Mouse (Mus musculus): ENCODE measurements at regions not wholly inside any gene's neighbourhood (a gene's known extent, or its start where the extent isn't known, plus 50 kb on each side); places are given as distances from the start of the nearest gene placed in this dataset.
A peak's percentile ranks its signal among the peaks of the same experiment; 100 is the strongest.

DNA sequence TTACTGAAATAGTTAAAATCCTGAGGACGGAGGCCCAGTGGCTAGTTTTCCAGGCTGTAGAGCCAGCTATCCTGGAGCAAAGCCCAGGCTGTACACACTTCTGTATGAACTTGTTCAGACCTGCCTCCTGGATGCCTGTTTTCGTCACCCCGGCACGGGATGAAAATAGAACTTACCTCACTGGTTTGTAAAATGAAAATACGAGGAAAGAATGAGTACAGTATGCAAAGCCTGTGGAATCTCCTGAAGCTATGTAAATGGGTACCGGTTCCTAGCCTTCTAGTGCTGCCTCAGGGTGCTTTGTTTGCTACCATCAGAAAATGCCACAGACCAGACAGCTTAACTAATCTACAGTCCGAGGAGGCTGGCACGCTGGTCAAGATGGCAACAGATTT is 276.0 kb upstream of the Cdyl start:
- DNase-seq: peak in 1 of 2 experiments; percentile 24

DNA sequence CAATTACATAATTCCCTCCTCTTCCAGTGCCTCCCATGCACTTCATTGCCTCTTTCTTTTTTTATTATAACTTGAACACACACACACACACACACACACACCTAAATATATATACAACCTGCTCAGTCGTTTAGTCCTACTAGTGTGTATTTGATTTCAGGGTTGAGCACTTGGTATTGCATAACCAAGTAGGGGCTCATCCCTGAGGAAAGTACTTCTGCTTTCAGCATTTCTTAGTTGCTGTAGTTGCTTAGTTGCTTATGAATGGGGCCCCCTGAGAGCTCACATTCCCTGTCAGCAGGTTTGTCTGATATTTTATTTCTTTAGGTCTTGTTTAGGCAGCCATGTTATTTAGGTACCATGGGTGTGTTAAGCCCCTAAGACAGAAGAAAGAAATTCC is 271.3 kb upstream of the Cdyl start:
- DNase-seq: no peak

DNA sequence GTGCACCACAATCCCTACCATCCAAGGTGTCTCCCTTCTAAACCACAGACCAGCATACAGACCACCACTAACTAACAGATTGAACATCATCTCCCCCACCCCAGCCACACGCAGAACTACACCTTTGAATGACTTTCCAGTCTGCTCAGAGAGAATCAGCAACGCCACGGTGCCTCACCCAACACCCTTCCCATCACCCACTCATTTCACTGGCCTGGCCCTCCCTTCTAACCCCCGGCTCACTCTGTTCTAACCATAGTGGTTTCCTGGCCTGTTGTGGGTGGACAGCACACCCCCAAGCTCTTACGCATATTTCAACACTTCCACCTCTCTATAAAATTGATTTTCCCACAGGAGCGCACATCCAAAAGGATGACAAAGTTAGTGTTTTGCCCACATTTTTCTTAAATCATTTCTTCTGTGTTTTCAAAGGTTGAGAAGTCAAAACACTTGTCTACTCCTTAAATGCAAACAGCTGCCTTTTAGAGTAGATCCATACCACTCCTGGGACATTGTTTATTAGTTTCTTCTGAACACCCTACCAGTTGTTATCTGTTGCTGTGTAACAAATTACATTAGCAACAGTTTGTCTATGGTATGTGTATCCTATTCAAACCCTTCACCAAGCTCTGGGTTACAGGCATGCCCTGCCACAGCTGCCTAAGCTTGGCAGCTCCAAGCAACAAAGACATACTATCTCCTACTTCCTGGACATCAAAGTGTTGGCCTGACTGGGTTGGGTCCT is 269.7 kb upstream of the Cdyl start:
- DNase-seq: no peak

DNA sequence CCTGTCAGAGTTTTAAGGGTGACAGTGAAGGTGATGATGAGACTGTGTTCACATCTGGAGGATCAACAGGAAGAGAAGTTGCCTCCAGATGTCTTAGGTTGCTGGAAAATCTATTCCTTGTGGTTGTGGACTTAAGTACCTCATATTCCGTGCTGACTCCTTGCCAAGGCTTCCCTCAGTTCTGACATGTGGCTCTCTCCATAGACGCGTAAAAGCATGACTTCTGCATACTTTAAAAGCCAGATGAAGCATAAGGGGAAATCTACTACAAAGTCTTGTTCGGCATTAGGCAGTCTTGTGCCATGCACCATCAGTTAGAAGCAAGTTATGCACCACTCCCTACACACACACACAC is 269.1 kb upstream of the Cdyl start:
- no peak for DNase-seq

DNA sequence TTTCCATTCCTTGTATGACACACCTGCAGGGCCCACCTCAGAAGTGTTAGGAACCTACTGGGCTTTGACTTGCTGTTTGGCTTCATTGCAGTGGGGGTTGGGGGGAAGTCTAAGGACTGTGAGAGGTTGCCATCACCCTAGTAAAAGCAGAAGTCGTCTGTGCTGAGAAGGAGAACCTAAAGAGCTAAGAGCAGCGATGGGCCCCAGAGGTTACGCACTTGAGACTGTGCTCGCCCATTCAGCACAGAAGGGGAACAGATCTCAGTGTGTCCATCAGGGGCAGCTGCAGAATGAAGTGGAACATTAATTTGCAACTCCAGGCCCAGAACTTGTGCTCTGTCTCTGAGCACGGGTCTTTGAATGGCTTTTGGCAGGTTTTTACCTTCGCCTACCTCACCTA is 267.5 kb upstream of the Cdyl start:
- DNase-seq: no peak

DNA sequence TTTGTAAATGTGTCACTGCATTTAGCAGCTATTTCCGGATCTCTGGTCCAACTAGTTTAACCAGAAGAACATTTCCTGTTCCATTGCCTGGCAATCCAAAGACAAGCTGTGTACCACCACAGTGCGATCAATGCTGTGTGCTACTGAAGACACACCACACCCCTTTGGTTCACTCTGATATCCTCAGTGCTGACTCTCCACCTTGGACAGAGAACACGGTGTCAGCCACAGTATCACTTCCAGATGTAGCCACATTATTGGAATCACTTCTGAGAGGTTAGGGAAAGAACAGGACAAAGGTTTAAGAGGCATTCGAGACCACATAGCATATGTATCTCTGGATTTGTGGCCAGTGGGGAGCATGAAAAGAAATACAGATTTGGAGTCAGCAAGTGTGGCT is 264.4 kb upstream of the Cdyl start:
- DNase-seq: no peak

DNA sequence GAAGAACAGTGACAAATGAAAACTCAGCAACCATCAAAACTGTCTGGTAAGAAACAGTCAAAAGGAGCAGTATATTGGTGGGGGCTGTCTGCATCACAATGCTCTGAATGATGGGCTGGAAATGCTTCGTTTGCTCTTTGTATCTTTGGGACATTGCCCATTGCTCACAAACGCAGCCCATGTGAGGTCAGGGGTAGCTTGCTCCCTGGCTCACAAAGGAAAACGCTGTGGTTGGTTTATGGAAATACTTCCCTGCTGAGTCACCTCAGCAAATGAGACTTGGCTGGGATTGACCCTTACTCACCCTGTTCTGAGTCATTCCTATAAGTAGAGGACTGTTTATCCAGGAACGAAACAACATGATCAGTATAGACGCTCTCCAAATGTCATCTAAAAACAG is 264.0 kb upstream of the Cdyl start:
- DNase-seq: no peak

DNA sequence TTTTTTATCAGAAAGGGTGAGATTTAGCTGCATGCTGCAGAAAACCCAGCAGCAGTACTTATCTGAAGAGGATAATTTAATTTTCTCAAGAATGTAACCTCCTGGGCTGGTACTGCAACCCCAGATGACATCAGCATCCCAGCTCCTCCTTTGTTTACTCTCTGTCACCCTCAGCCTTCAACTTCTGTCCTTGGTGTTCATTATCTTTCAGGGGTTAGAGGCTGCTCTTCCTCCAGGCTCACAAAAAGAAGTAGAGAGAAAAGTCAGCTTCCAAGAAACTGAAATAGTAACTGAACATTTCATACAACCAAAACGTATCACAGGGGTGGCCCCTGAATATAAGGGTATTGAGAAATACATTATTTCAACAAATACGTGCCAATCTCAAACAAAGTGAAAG is 262.5 kb upstream of the Cdyl start:
- DNase-seq: no peak

DNA sequence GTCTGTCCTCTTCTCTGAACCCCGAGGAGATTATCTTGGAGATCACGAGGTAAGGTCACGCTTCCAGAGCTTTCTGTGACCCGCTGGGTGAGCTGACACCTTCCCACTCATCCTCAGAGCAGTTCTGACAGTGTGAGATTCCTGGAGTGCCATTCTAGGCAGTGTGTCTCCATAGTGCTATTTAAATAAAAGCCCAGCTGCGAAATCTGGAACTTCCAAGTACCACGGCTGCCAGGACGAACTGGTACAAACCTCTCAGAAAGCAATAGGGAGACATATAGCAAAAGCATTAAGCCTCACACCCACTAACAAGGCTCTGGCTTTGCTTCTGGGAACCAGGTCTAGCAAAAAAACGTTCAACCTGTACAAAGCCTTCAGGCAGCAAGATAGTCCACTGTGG is 261.4 kb upstream of the Cdyl start:
- DNase-seq: no peak

DNA sequence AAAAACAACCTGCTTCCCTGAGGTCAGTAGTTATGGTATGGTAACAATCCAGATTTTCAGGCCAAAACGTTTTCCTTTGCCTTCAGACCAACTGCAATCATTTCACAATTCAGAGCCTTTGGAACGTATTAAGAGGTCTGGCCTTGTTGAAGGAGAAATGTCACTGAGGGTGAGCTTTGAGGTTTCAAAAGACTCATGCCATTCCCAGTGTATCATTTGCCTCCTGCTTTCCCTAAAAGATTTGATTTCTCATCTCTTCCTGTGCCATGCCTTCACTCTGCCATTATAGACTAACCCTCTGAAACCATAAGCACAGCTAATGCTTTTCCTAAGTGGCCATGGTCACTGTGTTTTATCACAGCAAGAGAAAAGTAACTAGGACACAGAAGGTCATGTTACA is 256.8 kb upstream of the Cdyl start:
- no peak for DNase-seq

DNA sequence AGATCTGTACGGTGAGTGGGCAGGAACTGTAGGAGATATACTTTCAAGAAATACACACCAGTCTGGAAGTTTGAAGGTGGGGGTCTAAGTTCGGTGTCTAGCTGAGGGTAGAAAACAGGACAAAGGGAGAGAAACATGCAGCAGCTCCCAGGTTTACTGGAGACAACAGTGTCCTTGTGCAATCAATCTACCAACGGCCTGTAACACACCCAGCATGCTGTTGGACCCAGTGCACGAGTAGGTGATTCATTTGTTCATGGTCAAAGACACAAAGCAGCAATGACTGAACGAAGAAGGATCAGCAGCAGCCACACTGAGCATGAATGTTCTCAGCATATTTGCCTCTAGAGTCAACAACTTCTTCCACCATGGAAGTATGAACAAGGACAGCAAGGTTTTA is 255.2 kb upstream of the Cdyl start:
- no peak for DNase-seq

DNA sequence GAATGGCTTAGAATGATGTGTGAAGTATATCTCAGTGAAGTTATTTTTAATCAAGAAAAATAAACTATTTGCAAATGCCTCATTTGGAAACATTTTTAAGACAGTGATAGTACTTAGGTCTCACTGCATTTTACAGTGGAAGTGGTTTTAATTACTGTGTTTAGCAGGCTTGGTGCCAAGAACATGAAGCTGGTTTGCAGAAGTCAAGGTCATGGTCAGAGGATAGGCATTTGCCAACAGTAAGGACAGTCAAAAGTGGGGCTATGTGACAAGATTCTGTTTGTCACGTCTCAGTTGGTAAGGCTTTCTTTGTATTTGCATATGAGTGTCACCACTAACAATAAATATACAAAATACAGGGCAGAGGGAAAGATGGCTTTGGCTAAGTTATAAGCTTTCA is 254.2 kb upstream of the Cdyl start:
- no peak for DNase-seq

DNA sequence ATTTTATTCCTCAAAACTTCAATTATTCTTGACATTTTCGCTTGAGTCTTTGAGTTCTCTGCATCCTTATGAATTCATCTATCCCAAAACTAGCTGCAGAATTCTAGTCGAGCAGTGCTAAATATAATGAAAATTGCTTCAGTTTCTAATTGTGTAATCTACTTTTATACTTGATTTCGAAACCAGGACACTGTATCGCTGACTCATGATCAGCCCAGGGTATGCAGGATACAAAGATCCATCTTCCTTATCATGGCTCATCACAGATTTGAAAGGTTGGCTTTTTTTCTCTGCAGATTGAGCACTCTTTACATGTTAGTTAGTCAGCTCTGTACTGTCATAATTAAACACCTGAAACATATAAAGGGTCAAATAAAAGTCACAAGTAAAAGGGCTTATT is 242.1 kb upstream of the Cdyl start:
- no peak for DNase-seq

DNA sequence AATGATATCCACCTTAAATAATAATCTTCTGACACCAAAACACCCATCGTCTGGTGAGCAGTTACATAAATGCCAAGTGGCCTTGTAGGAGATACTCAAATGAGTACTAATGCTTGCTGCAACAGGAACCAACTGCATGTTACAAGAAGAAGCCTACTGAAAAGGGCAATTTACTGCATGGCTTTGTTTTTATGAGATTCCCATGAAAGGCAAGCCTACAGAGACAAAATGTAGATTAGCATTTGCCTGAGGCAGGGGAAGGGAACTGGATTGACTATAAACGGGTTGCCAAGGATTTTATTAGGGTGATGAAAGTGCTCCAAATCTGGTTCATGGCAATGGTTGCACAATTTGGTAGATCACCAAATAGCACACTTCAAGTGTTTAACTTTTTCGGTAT is 239.6 kb upstream of the Cdyl start:
- DNase-seq: no peak

DNA sequence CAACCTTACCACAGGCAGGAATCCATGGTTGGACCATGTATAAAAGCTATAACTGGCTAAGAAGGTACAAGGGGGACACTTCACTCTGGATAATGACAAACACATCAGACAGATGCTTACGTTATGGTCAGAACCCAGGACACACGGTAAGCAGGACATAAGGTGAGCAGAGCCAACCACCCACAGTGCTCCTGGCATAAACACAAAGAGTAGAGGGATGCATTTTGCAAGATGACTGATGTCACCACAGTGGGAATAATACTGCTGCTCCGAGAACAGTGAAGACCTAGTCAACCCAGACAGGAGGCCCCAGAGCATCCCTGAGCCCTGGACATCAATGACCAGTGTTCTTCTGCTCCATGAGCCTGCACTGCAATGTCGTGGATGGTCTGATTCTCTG is 233.6 kb upstream of the Cdyl start:
- DNase-seq: peak; percentile 34 to 51

DNA sequence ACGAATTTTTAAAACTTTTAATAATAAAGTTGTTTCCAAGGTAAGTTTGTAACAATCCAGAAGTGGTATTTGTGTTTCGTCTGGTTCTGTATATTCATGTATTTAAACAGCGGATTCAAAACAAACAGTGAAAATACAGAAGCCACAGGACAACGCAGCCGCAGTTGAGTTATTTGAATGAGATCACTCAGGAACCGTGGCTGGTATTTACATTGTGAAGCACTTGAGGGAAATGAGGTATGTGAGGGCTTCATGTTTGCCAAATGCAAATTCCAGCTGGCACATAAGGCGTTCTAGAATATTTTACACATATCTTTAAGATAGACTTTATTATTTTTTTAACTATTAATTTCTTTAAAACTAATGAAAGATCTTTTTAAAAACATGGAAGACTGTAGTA is 224.5 kb upstream of the Cdyl start:
- no peak for DNase-seq

DNA sequence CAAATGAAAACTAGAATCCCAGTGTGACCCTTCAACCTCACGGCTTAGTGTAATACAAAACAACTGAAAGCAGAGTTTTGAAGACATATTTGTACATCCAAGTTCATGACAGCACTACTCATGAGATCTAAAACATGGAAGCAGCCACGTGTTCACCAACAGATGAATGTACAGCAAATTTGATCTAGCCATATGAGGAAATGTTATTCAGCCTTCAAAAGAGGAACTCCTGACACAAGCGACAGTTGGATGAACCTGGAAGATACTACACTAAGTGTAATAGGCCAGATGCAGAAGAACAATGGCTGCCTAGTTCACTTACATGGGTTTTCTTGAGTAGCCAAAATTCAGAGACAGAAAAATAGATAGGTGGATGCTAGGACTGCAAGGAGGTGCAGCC is 212.0 kb upstream of the Cdyl start:
- DNase-seq: no peak

DNA sequence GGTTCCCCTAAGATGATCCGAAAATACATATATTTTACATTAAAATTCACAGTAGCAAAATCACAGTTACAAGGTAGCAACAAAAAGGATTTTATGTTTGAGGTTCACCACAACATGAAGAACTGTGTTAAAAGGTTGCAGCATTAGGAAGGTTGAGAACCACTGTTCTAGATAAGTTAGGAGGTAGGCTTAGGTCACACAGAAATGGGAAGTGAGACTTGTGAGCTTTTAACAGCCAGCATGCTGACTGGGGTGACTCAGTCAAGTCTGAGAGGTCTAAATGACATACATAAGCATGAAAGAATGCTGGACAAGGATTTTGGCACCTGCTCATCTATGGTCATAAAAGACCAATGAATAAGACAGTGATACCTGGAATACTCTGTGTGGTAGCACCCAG is 207.2 kb upstream of the Cdyl start:
- no peak for DNase-seq

DNA sequence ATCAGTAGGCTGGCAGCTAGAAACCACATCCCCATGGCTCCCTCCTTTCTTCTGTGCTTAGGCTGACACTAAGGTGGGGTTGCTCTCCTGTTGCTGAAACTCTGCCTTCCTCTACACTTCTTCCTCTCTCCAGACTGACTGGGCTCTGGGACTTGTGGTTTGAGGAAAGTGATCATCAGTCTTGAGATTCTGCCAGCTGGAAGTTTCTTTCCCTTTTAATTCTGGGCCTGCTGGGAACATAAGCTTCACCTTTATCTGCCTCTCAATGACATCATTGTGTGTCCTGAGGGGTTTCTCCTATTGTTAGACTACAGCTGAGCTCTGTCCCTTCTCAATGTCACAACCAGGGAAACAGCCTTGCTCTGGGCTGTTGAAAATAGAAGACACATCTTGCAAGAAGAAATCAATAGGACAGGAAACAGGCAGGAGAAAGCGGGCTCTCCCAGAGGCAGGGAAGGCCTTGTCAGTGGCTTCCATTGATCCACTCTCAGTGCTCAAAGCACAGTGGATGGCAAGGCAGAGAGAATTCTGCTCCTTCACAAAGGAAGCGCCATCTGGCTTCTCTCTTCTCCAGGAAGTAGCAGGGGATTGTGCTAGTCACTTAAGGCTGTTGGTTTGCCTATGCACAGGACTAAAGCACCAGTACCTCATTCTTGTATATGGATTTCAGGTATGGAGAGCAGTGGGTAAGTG is 206.3 kb upstream of the Cdyl start:
- DNase-seq: no peak

DNA sequence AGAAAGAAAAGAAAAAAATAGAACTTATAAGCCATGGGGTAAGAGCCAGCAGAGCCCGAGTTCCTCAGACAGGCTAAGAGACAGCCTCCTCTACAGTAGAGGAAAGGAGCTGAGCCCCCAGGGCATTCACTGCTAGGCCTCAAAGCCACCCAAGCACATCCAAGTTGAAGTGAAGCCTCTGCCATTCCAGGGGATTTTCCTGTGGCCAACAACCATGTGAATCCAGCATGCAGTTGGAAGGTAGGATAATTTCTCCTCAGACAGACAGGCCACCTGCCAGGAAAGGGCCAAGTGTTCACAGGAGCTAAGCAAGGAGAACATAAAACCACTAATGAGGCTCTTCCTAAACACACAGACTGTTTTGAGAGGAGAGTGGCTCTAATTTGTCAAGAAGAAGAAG is 199.6 kb upstream of the Cdyl start:
- DNase-seq: no peak

DNA sequence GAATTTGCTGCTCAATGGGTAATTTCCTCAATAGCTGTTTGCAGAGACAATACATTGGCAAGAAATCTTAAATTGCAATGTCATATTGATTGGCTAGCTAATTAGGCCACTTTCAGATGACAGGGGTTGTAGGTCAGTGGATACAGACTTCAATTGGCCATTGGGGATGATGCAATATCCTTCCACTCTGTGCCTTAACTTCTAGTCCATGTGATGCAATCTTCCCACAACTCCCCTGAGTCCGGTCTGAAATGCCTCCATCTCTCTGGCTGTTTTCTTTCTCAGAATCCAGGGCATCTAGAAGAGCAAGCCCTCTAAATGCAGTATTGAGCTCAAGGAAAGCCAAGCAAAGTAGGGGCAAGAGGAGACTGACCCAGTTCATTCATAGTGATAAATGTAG is 196.4 kb upstream of the Cdyl start:
- DNase-seq: no peak

DNA sequence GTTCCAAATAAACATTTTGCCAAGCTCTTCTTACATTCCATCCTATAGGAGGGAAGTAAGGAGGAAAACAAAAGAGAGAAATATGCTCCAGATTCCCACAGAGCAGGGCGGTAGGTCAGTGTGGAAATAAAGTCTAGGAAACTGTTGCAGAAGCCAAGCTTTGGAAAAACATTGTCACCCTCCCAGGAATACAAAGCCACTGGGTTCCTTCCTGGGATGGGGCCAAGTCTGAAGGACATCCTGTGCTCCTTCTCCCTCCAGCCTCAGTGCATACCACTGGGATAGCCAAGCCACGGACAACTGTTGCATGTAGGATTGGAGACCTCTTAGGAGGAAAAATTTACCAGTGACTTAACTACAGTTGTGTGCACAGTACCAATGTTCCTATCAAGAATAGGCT is 195.8 kb upstream of the Cdyl start:
- DNase-seq: no peak

DNA sequence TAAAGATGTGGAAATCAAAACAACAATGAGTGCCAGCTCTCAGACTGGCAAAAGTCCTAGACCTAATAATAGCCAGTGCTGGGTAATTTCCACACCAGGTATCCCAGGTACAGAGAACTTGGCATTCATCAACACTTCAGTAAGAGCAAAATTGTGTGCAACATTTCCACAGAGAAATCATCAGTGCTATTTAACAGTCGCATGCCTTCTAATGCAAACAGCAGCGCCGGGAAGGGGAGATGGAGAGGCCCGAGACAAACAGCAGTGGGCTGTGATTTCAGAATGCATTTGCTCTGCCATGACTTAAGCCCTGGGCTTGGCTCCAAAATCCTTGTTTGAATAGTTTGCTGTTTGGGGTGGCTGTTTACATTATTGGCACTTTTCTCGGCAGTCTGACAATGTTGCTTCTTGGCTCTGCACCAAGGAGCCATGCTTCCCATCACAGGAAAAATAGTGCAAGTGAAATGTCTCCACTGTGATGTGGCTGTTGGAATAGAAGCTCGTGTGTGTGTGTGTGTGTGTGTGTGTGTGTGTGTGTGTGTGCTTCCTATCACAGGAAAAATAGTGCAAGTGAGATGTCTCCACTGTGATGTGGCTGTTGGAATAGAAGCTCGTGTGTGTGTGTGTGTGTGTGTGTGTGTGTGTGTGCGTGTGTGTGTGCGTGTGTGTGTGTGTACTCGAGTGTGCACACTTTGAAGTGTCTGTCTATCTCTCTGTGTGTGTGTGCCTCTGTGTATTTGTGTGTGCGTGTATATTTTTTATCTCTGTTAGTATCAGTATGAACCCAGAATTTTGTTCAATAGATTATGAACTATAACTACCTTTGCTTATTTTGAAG is 190.1 kb upstream of the Cdyl start:
- DNase-seq: peak; percentile 76 to 77

DNA sequence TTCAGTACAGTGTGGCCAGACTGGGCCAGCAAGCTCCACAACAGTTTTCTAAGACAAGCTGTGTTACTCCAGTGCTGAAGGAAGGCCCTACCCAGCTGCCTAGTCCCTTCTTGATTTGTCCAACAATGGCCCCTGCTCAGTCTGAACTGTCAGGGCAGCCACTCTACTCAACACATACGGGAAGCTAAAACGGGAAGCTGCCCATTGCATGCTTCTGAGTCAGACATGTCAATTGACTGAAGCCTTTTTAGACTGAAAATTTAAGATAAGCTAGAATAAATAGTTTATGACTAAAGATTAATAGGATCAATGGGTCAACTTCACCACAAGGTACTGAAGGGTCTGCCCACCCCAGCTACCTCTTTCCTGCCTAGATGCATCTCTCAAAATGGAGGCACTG is 181.4 kb upstream of the Cdyl start:
- no peak for DNase-seq
